Mouse (Mus musculus) heart, adult 8-10 months (tissue): Measurements from ENCODE around the gene Pmf1. TPM values are rescaled to one million over a fixed set of nuclear protein-coding genes. Genes with fewer than 3 reads are reported as not detected.
A peak's percentile ranks its signal among the peaks of the same experiment; 100 is the strongest.
"Not testable (repeated sequence)": the region's sequence is repeated elsewhere in the genome, so short reads cannot be mapped to it uniquely, and the experiment has no call there.

Source experiments
- DNase-seq: peaks from one replicate; pipeline ENCODE4 v3.0.0; 2022; ENCODE audit warnings: low spot score
- total RNA-seq, 4 experiments: library from RNA; stranded (reverse); gene quantifications; 2 replicates each; pipeline ENCODE4 v1.2.4; 2022

Pmf1 gene
- total RNA-seq, 4 experiments from 2014 or later, result 16.2 to 19.9 (median 16.7) TPM

DNA sequence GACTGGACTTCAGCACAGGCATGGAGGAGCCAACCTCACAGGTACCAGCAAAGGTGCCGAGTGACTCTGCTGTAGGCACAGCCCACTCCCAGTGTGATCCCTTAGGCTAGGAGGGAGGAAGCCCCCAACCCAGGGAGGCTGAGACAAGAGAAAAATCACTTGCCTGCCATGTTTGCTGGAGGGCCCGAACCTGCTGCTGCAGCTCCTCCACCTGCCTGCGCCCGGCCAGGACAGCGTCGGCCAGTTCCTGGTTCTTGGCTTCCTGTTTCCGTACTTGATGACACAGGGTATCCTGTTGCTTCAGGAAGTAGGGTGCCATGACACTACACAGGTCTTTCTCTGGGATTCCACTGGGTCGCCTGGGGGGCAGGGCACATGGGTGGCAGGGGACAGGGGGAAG, 14.4 kb downstream of the Pmf1 start:
- DNase-seq, result no peak

DNA sequence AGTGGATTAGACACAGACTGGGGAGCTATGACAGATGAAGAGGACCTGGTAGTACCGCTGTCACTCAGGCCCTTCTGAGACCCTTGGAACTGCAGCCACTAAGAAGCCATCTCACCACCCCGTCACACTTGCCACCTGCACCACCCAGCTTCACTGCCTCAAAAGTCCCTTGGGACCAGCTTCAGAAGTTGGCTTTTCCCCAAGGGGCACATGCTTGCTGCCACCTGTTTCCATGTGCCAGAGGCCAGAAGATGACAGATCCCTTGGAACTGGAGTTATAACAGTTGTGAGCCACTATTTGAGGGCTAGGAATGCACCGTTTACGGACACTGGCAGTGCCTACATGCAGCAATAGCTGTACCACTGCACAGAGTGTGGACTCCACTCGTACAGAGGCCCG, 14.8 kb downstream of the Pmf1 start:
- DNase-seq, result no peak

DNA sequence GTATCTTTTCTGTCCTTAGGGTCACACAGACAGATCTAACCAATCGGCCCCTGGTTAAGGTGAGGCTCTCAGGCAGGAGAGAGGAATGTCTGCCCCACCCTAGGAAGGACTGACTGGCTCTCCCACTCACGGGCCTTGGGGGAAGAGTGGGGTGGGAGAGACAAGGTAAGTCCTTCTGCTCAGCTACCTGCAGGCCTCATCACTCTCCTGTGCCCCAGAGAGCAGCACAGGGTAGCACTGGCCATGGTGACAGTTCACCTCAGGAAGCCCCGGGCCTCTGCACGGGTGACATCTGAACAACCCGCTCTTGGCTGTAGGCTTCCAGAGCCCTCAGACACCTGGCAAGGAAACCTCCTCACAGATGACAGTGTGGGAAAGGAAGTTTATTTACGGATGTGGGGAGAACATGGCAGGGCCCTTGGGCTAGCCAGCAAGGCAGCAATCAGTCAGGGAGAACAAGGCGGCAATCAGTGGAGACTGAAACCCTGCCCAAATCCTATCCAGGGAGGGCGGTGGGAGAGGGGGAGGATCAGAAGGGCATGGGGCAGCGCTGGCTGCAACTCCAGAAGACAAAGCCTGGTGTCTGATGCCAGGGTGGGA, 16.3 kb downstream of the Pmf1 start:
- no peak for DNase-seq

DNA sequence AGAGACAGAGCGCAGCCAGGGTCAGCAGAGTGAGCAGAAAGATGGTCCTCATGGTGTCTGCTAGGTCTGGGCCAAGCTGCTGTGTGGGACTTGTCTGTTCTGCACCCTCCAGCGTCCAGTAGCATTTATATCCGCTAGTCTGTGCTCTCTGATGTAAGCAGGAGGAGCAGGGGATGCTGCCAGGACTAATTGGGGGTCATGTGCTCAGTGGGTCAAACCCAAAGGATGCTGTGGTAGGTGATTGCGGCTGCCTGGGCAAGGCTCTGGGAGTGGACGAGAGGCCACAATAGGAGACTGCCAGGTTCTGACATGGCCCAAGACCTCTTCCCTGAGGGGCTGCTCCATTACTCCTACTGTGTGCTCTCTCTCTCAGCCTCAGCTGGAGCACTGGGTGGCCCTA, 25.8 kb downstream of the Pmf1 start, which contains the start of gene Bglap:
Gene Bglap (minus strand): TSS at position 101 of the 400 bp plus-strand sequence.
- DNase-seq, result no peak

DNA sequence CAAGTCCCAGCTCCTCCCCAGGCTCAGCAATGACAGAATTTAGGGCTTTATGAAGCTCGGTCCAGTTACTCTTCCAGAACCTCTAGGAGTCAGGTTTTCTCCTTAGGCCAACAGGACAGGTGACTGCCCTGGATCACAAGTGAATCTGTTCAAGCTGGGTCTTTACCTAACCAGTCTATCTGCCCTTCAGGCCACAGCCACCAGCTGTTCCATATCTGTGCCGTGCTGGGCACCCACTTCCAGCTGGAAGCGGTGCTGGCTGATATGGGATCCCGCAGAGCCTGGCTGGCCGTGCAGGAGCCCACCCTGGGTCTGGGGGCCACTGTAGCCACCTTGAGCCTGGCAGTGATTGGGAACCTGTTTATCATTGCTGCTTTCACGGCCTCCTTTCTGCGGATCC, 27.7 kb downstream of the Pmf1 start:
- not testable (repeated sequence) for DNase-seq

DNA sequence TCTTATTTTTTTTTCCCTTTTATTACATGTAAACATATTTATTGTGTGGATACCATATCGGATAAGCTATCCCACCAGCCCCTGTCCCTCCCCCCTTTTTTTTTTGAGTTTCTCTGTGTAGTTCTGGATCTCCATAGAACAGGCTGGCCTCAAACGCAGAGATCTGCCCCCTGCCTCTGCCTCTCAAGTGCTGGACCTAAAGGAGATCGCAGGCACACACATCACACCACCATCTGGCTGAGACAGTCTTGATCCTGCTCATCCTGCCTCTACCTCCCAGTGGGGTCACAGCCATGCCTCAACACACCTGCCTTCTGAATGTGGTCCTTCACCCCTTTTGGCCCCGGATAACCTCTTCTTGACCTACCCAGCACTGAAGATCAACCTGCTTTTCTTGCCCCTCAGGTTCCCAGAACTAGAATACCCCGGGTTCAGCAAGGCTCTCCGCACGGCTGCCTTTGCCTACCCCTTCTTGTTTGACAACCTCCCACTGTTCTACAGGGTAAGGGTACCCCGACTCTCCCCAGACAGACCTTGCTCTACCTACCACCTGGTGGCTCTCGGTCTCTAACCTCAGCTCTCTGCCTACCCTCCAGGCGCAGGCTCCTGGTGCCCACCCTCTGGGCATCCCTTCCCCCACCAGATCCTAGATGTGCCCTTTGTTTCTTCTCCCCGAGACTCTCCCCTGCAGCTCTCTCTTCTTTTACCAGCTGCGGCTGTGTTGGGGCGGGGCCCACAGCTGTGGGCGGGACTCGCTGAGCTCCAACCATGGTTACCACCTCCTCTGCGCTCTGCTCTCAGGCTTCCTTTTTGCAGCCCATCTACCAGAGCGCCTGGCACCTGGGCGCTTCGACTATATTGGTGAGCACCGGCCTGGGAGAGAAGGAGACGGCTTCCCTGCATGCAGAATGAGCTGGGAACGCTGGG, 28.5 kb downstream of the Pmf1 start:
- not testable (repeated sequence) for DNase-seq

DNA sequence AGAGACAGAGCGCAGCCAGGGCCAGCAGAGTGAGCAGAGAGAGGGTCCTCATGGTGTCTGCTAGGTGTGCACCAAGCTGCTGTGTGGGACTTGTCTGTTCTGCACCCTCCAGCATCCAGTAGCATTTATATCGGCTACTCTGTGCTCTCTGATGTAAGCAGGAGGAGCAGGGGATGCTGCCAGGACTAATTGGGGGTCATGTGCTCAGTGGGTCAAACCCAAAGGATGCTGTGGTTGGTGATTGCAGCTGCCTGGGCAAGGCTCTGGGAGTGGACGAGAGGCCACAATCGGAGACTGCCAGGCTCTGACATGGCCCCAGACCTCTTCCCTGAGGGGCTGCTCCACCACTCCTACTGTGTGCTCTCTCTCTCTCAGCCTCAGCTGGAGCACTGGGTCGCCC, 31.5 kb downstream of the Pmf1 start, which contains the start of gene Bglap2:
Gene Bglap2 (minus strand): TSS at position 101 of the 400 bp plus-strand sequence.
- not testable (repeated sequence) for DNase-seq

DNA sequence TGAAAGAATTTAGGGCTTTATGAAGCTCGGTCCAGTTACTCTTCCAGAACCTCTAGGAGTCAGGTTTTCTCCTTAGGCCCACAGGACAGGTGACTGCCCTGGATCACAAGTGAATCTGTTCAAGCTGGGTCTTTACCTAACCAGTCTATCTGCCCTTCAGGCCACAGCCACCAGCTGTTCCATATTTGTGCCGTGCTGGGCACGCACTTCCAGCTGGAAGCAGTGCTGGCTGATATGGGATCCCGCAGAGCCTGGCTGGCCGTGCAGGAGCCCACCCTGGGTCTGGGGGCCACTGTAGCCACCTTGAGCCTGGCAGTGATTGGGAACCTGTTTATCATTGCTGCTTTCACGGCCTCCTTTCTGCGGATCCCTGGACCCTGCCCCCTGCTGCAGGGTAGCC, 33.5 kb downstream of the Pmf1 start:
- DNase-seq, result not testable (repeated sequence)

DNA sequence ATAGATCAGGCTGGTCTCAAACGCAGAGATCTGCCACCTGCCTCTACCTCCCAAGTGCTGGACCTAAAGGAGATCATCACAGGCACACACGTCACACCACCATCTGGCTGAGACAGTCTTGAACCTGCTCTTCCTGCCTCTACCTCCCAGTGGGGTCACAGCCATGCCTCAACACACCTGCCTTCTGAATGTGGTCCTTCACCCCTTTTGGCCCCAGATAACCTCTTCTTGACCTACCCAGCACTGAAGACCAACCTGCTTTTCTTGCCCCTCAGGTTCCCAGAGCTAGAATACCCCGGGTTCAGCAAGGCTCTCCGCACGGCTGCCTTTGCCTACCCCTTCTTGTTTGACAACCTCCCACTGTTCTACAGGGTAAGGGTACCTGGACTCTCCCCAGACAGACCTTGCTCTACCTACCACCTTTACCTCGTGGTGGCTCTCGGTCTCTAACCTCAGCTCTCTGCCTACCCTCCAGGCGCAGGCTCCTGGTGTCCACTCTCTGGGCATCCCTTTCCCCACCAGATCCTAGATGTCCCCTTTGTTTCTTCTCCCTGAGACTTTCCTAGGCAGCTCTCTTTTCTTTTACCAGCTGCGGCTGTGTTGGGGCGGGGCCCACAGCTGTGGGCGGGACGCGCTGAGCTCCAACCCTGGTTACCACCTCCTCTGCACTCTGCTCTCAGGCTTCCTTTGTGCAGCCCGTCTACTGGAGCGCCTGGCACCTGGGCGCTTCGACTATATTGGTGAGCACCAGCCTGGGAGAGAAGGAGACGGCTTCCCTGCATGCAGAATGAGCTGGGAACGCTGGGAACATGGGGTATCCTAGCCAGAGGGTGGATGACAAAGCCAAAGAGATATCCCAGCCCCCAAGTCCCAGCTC, 34.1 kb downstream of the Pmf1 start:
- DNase-seq, result not testable (repeated sequence)

DNA sequence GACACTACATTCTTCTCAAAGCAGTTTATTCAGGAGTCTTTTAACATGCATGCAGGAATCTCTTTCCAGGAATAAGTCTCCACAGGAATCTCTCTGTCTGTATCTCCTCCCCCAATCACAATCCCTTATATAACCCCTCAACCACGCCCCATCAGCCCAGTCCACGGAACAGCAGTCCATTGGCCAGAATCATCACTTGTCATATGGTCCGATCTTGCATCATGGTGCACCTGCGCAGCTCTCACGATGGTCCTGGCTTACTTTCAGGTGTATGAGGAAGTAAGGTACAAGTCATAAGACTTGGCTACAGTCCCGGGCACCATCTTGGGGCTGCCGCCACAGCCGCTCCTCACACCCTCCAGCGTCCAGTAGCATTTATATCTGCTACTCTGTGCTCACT, 37.5 kb downstream of the Pmf1 start, which contains the start of gene Bglap3:
Gene Bglap3 (minus strand): TSS at position 101 of the 400 bp plus-strand sequence.
- not testable (repeated sequence) for DNase-seq

DNA sequence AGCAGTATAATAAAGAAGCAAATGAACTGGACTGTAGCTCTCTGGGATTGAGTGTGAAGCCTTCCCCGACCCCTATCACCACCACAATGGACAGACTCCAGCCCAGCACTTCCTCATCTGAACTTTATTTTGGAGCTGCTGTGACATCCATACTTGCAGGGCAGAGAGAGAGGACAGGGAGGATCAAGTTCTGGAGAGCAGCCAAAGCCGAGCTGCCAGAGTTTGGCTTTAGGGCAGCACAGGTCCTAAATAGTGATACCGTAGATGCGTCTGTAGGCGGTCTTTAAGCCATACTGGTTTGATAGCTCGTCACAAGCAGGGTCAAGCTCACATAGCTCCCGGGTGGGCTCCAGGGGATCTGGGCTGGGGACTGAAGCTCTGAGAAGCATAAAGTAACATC, 41.6 kb downstream of the Pmf1 start:
- not testable (repeated sequence) for DNase-seq

DNA sequence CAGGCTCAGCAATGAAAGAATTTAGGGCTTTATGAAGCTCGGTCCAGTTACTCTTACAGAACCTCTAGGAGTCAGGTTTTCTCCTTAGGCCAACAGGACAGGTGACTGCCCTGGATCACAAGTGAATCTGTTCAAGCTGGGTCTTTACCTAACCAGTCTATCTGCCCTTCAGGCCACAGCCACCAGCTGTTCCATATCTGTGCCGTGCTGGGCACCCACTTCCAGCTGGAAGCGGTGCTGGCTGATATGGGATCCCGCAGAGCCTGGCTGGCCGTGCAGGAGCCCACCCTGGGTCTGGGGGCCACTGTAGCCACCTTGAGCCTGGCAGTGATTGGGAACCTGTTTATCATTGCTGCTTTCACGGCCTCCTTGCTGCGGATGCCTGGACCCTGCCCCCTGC, 42.6 kb downstream of the Pmf1 start:
- not testable (repeated sequence) for DNase-seq

DNA sequence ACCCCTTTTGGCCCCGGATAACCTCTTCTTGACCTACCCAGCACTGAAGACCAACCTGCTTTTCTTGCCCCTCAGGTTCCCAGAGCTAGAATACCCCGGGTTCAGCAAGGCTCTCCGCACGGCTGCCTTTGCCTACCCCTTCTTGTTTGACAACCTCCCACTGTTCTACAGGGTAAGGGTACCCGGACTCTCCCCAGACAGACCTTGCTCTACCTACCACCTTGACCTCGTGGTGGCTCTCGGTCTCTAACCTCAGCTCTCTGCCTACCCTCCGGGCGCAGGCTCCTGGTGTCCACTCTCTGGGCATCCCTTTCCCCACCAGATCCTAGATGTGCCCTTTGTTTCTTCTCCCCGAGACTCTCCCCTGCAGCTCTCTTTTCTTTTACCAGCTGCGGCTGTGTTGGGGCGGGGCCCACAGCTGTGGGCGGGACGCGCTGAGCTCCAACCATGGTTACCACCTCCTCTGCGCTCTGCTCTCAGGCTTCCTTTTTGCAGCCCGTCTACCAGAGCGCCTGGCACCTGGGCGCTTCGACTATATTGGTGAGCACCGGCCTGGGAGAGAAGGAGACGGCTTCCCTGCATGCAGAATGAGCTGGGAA, 43.2 kb downstream of the Pmf1 start:
- DNase-seq, result not testable (repeated sequence)

DNA sequence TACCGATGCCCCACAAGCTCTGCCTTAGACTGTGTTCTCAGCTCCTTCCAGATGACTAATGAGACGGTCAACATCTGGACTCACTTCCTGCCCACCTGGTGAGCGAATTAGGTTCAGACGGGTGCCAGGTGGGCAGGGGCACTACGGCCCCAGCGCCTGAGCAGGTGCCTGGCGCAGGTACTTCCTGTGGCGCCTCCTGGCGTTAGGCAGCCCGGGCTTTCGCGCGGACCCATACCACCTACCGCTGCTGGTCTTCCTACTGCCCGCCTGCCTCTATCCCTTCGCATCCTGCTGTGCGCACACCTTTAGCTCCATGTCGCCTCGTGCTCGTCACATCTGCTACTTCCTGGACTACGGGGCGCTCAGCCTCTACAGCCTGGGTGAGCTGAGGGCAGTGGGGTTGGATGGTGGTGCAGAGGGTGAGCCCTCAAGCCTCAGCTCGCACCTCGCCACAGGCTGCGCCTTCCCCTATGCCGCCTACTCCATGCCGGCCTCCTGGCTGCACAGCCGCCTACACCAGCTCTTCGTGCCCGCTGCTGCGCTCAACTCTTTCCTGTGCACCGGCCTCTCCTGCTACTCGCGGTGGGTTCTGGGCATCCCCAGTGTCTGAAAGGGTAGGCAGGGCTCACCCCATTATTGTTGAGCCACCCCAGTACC, 44.3 kb downstream of the Pmf1 start:
- DNase-seq, result no peak

DNA sequence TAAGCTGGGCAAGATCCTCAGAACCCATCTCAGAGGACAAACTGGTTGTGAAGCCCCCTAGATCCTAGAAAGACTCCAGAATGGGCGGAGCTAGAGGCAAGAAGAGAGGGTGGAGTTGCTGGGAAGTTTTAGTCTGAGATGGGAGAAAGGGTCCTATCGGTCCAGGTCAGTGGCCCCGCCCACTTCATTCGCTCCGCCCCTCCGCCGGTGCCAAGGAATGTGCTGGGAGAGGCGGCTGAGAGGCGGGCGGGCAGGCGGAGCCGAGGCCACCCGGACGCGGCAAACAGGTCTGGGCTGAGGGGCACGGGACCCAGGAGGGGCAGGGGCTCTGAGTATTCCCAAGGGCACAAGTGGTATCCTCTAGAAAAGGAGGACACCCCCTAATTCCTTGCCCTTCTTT, 45.8 kb downstream of the Pmf1 start, which contains the start of gene Paqr6:
Gene Paqr6 (plus strand): TSS at position 248 of the 400 bp plus-strand sequence.
- DNase-seq, result peak; percentile 30

DNA sequence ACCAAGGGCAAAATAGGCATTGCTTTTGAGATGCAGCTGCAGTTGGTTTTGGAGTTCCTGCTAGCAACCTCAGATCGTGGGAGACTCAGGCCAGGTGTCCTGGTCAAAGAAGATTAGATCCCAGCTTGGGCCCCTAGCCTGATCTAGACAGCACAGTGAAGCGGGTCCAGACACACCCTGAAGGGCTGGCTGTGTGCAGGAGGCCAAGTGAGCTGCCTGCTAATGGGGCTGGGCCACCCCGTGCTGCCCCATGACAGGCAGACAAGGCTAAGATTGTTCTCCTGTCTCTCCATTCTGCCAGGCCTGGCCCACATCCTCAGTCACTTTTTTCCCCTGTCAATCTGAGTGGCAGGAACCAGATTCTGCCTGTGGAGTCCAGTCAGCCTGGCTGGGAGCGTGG, 46.4 kb downstream of the Pmf1 start:
- no peak for DNase-seq

DNA sequence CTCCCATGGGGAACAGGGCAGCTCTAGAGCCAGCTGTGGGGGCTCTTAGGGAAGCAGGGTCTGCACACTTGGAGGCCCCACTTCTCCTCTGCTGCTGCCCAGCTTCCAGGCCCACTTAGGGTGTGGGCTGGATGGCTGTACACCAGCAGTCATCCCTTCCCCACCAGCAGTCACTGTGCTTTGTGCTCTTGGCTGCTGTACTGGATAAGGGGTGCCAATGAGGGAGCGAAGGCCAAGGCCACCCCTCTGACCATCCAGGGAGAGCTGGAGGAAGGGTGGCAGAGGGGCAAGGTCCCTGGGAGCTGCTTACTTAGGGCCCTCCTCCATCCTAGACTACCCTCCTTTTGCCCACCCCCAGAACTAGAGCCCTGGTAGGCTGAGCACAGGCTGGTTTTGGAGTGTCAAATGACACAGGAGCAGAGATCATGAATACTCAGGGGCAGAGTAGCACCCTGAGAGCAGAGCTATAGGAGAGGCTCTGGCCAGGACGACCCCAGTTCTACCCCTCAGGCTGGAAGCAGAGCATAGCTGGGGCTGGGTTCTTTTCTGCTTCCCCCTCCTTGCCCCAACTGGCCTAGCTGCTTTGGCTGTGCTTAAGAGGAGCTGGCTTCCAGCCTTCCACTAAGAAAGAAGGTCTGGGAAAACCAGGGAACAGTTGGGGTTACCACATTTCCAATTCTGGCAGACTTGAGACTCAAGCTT, 48.4 kb downstream of the Pmf1 start:
- DNase-seq, result no peak

DNA sequence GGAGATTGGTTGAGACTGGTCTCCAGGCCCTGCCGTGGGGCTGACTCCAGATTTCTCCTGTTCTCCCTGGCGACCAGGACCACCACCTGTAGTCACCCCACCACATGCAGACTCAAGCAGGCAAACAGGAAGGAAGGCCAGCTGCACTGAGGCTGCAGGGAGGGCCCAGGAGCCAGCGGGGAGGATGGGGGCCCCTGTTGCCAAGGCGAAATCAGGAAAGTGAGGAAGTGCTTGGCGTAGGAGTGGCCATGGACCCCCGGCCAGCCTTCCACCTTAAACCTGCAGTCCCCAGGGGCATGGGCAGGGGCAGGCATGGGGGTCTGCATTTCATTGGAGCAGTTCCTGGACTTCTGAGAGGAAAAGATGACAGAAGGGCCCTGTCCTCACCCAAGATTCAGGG, 49.0 kb downstream of the Pmf1 start:
- no peak for DNase-seq

DNA sequence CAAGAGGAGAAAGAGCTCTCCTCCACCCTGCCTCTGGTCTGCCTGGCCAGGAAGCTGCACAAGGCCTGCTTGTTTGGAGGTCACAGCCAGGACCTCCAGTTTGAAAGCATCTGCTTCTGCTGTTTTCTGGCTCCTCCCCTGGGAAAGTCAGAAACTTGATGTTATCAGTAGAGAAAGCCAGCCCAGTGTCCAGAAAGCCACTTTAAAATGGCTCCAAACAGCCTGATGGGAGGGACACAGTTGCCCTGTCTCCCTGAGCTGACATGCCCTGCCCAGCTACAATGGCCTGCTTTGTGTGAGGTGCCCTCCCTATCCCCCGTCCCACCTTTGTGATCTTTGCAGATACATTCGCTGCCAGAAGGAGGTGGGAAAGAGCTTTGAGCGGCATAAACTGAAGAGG, 50.1 kb downstream of the Pmf1 start:
- no peak for DNase-seq

DNA sequence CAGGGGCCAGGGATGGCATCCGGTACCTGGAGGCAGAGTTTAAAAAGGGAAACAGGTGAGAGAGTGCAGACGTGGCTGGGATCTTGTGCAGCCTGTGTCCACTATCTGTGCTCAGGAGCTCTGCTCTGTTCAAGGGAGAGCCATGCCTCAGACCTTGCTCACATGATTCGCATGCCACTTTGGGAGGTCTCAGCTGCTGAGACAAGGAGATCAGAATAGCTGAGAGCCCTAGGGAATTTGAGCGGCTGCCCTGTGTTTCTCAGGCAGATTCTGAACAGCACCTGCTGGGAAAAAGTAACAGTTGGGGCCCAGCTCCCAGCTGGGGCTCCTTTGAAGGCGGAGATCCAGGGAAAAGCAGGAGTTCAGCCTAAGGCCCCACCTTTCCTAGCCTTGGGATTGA, 50.5 kb downstream of the Pmf1 start:
- no peak for DNase-seq
